Mouse (Mus musculus): ENCODE measurements around the gene 9930104L06Rik.

Gene 9930104L06Rik

DNA sequence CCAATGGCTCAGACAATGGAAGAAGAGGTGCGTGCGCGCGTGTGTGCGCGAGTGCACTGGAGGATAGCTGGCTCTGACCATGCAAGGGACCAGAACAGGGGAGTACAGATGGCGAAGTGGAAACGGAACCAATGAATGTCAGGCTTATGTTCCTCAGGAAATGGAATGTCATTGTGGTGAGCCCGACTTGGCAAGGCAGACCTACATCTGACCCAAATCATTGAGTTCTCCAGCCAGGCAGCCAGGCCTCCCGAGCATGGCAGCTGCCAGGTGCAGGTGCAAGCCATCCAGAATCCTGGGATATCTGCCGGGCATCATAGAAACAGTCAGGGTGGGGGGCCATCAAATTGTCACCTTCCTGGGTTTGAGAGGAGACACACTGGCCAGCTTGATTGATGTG is 24.1 kb downstream of the 9930104L06Rik start:
- no peak for DNase-seq (ENCODE audit: low spot score)

DNA sequence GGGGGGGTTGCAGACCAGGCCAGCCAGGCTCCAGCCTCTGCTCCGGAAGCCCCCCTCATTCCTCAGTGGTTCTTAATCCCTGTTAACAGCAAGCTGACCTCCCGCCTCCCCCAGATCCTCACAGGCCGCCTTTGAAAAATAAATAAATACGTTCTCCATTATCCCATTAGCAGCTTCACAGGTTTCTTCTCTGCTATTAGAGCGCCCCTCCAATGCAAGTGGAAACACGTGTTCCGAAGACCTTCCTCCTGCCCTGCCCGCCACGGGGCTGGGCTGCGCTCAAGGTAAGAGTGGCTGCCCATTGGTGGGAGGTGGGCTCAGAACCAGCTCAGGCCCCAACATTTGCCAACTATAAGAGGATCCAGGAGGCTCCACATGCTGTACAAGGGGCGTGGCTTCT is 25.7 kb downstream of the 9930104L06Rik start:
- DNase-seq (ENCODE audit: low spot score) = no peak

DNA sequence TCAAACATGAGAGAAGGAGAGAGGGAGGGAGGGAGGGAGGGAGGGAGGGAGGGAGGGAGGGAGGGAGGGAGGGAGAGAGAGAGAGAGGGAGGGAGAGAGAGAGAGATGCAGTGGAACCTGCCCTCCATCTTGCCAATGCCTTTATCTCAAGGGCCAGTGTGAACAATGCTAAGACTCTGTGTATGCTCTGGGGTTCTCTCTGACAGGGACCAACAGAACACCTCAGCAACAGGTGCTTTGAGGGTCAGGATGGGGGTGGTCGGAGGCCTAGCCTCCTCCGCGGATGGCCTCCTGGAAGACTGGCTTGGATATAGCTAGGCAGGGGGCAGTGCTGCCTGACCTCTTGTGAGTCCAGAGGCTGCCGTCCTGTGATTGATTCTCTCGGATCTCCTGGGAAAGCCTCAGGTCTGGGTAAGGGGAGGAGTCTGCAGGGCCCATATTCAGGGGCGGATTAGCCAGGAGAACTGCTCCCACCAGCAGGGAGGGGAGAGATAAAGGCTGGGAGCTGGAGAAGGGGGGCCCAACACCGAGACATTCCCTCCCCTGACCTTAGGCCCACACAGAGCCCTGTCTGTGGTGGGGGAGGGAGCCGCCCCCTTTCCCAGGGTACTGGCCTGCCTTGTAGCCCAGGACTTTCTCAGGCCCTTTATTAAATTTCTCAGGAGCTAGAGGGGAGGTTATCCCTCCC is 28.2 kb downstream of the 9930104L06Rik start:
- DNase-seq (ENCODE audit: low spot score) = no peak

DNA sequence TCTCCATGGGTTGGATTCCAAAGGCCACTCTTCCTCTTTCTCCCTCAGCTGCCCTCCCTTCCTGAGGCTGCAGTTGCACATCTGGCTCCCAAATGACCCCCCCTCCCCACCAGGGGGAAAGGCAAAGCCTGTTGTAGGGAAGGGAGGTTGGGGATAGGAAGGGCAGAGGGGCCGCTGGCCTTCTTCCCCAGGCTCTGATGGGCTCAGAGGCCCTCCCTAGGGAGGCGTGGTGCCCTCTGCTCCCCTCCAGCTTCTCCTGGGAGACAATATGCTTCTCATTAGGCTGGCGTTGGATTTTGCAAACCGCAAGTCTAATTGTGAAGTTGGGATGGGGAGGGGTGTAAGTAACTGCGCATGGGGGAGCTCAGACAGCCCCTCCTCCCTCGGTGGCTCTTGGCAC is 31.9 kb downstream of the 9930104L06Rik start:
- no peak for DNase-seq (ENCODE audit: low spot score)

DNA sequence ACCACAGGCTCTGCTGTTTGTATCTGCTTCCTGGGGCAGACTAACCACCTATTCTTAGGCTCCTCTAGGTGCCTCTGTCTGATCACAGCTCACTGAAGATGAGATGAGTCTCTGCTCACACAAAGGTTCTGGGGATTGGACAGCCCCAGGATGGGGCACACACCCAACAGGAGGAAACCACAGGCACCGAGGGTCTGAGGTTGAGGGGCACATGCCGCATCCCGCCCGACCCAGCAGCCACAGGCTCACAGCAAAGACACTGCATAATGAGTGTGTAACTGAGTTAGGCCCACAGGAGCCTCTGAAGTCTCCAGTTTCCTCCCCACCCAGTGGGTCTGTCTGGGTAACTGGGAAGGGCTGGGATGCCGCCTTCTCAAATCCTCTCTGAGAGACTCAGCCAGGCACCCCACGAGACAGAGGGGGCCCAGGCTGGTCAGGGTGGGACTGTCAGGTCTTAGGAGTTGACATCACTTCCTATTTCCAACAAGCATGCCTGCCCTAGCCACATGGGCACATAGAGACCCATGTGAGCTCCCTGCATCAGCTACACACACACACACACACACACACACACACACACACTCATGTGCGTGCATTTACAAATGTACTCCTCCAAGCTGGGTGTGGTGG is 32.5 kb downstream of the 9930104L06Rik start:
- no peak for DNase-seq (ENCODE audit: low spot score)

DNA sequence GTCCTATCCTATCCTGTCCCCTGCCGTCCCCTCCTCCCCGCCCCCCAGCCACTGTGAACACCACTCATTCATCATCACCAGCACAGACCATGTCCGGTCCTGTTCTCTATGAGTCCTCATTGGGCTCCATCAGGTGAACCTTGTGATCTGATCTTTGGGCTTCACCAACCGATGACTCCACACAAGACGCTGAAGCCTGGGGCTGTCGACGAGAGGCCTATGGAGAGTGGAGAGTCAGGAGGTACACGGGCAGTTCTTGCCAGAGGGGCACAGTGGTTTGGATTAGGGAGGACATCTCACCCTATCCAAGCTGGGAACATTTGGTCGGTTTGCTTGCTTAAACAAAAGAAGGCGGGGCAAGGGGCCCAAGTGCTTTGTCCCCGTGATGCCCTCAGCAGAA is 33.3 kb downstream of the 9930104L06Rik start:
- no peak for DNase-seq (ENCODE audit: low spot score)

DNA sequence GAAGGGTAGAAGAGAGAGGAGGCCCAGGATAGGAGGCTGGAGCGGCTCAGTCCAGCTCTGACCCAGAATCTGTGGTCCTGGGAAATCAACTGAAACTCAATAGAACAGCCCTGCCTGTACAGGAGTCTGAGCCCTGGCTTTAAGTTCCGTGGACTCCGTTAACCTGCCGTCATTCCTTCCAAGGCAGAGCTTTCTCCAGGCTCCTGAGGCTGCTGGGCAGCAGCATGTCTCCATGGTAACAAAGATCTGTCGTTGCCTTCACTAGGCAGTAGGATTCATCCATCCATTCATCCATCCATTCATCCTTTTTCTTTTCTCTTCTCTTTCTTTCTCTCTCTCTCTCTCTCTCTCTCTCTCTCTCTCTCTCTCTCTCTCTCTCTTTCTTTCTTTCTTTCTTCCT is 33.8 kb downstream of the 9930104L06Rik start:
- DNase-seq (ENCODE audit: low spot score) = no peak

DNA sequence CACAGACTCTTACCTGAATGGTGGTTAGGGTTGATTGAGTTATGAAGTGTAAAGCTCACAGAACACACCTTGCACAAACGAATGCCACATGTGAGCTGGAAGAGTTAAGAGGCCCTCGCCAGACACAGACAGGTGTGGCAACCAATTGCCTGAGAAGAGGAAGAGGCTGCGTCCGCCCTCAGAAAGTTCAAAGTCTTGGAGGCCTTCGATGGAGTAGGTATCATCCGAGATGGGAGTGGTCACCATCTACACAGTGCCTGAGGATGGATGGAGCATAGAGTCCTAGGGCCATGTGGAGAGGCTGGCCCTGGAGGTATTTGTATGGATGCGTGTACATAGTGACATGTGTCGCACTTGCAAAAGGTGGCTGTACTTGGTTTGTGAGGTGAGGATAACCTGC is 34.2 kb downstream of the 9930104L06Rik start:
- no peak for DNase-seq (ENCODE audit: low spot score)

DNA sequence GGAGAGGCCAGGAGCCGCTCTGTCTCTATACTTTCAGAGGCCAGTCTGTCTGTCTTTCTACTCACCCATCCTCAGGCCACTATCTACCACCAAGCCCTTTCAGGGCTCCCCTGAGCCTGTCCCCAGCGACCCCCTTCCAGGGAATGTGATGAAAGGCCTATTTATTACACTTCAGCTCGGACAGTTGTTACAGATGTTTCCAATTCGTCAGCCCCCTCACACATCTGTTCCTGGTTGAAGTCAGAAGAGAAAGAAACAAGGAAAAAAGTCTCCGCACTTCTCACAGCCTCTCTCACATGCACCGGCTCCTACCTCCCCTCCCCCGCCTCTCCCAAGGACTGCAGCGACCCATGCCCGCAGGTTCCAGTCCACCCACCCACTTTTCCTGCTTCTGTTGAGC is 35.5 kb downstream of the 9930104L06Rik start:
- no peak for DNase-seq (ENCODE audit: low spot score)

DNA sequence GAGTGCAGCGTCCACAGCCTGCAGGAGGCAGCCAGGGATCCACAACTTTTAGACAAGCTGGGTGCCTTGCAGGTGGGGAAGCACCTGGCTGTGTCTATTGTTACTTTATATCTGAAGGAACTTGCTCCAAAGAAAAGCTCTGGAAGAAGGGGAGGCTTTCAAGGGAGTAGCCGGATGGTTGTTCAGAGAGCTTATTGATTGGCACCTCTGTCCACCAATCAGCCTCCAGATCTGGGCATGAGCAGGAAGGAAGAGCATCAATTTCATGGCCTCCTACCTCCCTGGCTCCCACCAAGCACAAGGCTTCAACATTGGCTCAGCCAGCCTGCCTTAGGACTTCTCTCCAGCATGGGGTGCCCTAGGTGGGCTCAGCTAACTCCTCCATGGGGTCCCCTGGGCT is 36.4 kb downstream of the 9930104L06Rik start:
- no peak for DNase-seq (ENCODE audit: low spot score)

DNA sequence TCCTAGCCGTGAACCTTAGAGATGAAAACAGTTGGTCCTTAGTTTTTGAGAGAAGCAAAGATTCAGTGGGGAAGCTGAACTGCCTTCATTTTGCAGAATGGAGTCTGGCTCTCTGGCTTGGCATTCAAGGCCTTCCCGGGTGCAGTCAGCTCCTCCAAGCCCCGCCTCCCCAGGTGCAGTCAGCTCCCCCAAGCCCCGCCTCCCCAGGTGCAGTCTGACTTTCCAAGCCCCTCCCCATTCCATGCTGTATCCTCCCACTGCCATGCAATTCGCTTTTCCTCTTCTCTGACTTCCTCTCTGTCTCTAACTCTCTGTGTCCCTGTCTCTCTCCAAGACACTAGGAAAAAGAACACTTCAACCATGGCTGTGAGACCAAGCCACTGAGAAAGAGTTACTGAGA is 41.4 kb downstream of the 9930104L06Rik start:
- DNase-seq (ENCODE audit: low spot score) = no peak

DNA sequence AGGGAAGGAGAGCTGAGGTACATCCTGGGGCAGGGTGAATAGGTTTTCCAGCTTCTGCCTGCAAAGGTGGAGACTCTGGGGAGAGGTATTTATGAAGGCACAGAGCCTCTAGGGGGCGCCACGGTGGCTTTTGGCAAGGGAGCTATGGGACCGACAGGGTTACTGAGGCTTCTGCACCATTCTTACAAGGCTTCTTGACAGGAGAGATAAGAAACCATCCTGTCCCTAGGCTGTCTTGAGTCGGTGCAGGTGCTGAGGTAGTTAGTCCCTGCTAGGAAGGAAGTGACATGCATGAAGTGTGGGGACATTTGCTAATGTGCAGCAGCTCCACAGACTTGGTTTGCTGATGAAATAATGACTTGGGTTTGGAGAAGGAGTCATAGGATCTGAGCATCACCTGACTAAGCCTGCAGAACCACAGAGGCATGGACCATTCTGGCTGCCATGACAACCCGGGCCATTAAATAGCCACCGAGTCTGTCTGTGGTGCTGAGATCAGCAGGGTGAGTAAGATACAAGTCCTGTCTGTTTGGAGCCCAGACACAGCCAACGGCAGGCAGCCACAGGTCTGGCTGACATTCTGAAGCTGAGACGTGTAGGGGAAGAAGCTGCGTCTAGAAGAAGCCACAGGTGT is 47.2 kb downstream of the 9930104L06Rik start:
- DNase-seq (ENCODE audit: low spot score) = no peak

DNA sequence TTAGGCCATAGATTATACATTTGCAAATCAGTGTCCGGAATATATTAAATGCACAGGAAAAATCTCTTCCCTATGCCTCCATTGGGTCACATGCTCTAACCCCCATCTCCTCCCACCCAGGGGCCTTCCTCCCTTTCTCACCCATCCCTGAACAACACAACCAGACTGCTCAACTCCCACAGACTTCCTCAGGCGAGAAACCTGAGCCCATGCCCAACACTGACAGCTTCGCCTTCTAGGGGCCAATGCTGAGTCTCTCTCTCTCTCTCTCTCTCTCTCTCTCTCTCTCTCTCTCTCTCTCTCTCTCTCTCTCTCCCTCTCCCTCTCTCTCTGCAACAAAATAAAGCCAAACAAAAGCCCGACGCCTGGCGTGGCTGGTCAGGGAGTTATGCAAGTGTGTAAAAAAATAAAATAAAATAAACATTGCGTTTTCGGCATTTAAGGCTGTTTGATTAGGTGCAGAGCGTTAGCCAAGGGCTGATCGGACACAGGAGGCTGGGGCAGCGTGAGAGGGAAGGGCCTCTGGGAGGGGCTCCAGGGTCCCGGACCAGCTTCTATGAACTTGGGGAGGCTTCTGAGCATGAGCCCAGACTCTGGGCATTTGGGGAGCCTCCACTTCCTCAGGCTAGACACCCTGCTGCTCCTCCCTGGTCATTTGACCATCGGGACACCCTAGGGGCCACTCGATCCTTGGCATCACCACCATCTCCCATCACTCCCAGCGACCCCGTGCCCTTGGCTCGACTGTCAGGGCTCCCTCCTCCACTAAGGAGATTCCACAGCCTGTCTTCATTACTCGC is 48.2 kb downstream of the 9930104L06Rik start:
- no peak for DNase-seq (ENCODE audit: low spot score)

DNA sequence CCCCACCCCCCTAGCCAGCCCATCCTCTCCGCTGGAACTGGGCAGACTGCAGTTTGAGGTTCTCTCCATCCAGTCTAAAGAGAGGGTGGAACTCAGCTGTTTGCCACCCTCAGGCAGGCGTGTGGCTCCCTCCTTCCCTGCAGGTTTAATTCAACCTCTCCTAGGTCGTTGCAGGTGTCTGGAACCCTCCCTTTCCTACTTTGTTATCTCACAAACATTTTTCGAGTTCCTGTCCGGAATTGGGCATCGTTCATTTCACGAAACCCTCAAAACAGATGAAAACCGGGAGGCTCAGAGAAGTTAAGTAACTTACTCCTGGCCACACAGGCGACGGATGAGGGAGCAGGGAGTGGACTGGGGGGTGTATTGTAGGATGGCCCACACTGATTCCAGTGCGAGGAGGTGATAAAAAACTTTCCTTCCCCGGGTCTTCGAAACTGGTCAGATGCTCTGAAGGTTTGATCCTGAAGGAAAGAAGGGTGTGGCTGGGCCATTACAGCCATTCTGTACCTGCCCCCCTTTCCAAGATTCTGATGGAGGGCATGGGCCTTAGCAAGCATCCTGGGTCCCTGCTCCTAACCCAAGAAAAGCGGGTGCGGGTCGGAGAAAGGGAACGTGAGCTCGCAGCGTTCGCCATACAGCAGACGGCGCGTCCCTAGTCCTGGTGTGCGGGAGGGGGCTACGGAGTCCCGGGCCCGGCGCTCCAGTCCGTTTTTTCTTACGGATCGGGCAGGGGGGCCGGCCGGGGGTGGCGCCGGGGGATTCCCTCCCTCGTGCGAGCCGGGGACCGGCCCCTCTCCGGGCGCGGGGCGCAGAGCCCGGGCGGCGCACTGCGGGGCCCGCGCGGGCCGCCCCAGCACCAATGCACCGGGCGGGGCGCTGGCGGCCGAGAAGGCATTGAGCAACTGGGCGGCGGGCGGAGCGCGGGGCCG is 49.1 kb downstream of the 9930104L06Rik start, which contains the start of gene Rspo1:
Gene Rspo1, plus strand, starts transcription at position 760 of the 932 bp plus-strand sequence.
- no peak for DNase-seq (ENCODE audit: low spot score)

DNA sequence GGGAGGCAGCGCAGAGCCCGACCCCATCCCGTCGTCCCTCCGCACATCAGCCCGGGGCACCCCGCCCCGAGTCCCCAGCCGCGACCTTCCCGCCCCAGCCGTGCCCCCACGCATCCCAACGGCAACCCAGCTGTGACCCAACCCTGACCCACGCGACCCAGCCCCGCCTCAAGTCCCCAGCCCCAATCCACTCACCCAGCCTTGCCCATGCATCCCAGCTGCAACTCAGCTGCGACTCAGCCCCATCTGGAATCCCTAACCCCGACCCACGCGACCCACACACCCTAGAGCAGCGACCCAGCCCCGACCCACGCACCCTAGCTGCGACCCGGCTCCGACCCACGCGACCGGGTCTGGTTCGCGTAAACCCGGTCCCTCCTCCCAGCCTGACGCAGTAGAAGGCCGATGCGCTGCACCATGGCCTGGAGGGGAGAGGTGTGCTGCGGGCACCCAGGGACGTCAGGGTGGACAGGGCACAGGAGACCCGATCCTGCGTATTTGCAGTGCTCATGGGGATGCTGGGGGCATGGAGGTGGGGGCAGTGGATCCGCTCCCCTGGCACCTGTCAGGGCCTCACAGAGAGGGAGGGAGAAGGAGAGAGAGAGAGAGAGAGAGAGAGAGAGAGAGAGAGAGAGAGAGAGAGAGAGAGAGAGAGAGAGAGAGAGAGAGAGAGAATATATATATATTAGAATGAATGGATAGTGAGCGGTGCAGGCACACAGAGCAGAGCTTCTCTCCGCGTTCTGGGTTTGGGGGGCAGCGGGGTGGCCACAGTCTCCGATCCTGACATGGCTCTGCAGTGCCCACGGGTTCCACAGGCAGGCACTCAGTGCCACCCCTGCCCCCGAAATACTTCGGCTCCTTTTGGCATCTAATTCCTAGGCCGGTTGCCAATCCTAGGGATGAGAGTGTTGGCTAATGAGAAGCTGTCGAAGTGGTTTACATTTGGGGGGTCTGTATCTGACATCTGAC is 50.2 kb downstream of the 9930104L06Rik start:
- no peak for DNase-seq (ENCODE audit: low spot score)

DNA sequence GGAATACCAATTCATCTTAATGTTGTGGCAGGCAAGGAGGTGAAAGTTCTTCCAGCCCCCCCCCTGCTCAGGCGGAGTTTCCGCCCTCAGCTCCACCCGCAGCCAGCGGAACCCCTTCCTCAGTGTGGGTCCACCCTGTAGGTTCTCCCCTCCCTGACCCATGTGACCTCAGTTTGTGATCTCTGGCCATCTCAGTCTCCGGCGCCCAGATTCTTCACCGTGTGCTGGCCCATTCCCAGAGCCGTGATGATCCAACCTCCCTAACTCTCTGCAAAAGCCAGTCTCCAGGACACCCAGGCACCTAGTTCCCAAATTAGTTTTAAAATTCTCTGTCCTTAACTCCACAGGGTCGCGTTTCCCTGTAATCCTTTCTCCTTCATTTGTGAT is 50.9 kb downstream of the 9930104L06Rik start:
- no peak for DNase-seq (ENCODE audit: low spot score)

DNA sequence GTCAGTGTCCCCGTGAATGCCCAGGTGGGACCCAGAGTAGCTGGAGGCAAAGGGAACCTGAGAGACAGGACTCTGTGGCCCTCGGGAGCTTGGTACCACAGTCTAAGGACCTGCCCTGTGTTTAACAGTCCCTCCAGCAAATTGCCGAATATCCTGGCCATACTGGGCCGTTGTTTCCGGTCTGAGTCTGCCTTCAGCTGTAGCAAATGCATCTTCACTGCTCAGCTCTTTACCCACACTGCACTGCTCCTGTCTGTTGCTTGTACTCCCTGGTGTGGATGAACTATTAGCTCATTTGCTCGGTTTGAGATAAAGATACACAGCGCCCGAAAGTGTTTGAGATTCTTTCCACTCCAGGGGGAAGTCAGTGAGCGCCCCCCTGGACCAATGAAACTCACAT is 51.5 kb downstream of the 9930104L06Rik start:
- DNase-seq (ENCODE audit: low spot score) = no peak

DNA sequence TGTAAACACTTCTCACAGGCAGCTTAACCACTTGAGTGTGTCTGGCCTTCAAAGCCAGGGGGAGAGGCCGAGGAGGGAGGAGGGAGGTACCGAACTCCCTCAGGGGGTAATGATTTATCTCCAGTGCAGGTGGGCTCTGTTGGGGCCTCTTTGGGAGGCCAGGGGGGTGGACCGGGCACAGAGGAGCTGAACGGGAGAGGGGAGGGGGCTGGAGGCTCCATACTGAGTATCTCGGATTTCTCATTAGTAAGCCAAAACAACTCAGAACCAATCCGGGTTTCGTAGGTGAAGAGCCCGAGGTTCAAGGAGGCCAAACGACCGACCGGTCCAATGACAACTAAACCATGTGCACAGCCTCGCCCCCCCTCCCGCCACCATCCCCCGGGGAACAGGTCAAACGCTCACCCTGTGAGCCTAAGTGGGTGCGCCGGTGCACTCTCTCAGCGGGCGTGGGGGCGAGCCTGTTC is 53.0 kb downstream of the 9930104L06Rik start:
- no peak for DNase-seq (ENCODE audit: low spot score)

DNA sequence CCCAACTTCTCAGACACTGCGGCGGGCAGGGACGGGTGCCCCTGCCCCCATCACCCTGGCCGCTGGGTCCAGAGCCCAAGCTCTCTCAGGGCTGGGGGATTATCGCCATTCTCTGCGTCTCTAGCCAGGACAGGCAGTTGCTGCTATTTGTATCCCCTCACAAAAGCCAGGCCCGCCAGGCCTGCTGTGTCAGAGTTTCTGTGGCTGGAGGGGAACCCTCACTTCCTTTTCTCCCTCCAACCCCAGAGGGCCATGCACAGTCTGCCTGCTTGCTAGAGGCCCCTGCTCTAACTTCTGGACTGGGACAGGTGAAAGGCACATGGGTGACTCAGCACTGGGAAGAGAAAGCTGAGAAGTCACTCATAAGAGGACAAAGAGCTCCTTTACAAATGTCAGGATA is 53.5 kb downstream of the 9930104L06Rik start:
- DNase-seq (ENCODE audit: low spot score) = no peak
